Mouse (Mus musculus) layer of hippocampus, adult 2 months (tissue): Measurements from ENCODE around the gene Cuedc1. TPM values are rescaled to one million over a fixed set of nuclear protein-coding genes. Genes with fewer than 3 reads are reported as not detected.
A peak's percentile ranks its signal among the peaks of the same experiment; 100 is the strongest.

Experiments
- DNase-seq, 2 experiments: peaks; one replicate each; pipeline ENCODE4 v3.0.0; 2022; ENCODE audit warnings: low spot score in 2 of 2
- H3K27ac ChIP-seq: fragments of 200-600 bp; 2 replicates; pipeline ENCODE4 v1.8.1; 2022
- H3K4me3 ChIP-seq: fragments of 200-600 bp; 2 replicates; pipeline ENCODE4 v1.8.1; 2022; ENCODE audit warnings: mild to moderate bottlenecking
- CTCF ChIP-seq: fragments of 200-600 bp; conservative IDR thresholded peaks from 2 replicates; pipeline ENCODE4 v1.8.1; 2022; ENCODE audit warnings: antibody characterized with exemption, mild to moderate bottlenecking, moderate library complexity
- total RNA-seq, 2 experiments: library from RNA; stranded (reverse); gene quantifications; 2 replicates each; pipeline ENCODE4 v1.2.3; 2021

The Cuedc1 gene
- total RNA-seq, 2 experiments from 2014 or later = 31.1 to 35.3 TPM

DNA sequence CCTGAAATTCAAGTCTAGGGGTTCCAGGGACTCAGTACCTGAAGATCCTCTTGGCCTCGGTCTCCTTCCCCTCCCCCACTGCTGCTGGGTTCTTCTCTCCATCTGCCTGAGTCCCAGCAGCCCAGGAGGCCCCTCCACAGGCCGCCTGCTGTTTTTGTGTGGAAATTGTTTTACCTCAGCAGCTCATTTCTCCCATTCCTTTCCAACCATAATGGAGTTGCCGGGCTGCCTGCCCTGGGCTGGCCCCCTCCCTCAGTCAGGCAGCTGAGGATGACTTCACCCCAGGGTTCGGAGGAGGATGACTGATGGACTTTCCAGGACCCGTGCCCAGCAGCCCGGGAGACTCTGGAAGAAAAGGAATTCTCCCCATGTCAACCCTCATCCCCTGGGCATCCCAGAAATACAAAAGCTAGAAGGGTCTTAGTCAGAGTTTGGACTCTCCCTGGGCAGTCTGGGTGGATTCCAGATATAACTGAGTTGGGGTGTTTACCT is 82.7 kb downstream of the Cuedc1 start:
- peak; percentile 14; the same call in 1 of the 2 replicates for TF ChIP-seq CTCF
- DNase-seq = no peak
- Histone ChIP-seq H3K4me3 (no peak overlapping the region), H3K27ac (peak overlapping the region; percentile 28; the same call in 1 of the 2 replicates)

DNA sequence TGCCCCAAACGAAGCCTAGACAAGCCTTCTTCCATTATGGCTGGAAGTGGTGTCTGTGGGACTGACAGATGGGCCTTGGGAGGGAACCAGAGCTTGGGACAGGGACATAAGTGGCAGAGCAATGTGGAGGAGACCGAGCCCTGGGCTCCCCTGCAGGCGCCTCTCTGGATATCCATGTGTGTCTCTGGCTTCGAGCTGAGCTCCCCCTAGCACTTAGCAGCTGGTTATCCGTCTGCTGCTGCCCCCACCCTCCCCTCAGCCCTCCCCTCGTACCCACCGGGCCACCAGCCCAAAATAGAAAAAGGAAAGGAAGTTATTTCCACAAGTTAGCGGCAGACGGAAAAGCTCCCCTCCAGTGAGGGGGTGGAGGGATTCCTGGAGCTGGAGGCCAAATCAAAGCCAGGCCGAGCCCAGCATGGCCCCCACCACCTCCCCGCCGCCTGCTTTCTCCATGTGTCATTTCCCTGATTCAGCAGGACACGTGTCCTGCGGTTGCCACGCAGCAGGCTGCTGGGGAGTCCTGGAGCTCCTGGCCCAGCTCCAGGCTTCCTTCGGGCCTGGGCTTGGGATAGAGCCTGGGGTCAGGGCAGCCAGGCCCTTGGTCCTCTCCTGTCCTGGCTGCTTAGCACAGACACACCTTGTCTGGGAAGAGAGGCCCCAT is 83.2 kb downstream of the Cuedc1 start:
- peak overlapping the region; percentile 28; the same call in 1 of the 2 replicates for H3K27ac ChIP-seq
- DNase-seq = peak; percentile 48 to 55
- H3K4me3 ChIP-seq = no peak overlapping the region
- TF ChIP-seq CTCF = peak; percentile 27

DNA sequence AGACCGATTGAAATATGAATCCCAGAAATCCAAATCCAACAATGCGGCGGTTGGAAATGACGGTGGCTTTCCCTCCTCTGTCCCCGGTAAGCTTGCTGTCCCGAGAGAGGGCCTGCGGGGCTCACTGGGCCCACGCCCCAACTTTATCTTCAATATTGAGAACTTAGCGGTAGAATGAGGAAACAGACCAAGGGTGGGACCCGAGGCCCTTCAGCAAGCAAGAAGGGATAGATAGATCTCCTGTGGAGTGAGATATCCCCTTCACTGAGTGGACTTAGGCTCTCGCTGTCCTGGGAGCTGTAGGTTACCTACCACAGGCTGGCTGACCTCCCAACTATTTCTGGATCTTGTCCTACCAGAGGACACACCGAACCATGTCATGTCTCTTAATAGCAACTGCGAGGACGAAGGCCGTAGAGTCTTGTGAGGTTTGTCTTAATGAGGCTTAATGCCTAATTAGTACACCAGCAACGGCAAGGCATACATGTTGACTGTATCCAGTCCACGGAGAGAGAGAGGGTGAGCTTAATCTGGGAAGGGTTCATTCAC is 86.8 kb downstream of the Cuedc1 start:
- Histone ChIP-seq H3K4me3 (no peak overlapping the region), H3K27ac (no peak overlapping the region)
- DNase-seq = no peak
- TF ChIP-seq CTCF = no peak

- Histone ChIP-seq H3K27ac (peak overlapping the region; percentile 82; the same call in 1 of the 2 replicates), H3K4me3 (no peak overlapping the region)
- no peak for TF ChIP-seq CTCF
- DNase-seq = no peak
Measured at GRCm38 (mm10) chr11:88186078-88186946, 88.5 kb downstream of the Cuedc1 start.

- Histone ChIP-seq H3K4me3 (no peak overlapping the region), H3K27ac (peak overlapping the region; percentile 82)
- DNase-seq = no peak
- no peak for TF ChIP-seq CTCF
Measured at GRCm38 (mm10) chr11:88186947-88187243, 89.0 kb downstream of the Cuedc1 start.

- peak; percentile 93 for TF ChIP-seq CTCF
- H3K4me3 ChIP-seq = peak overlapping the region; percentile 43
- peak overlapping the region; percentile 82 for H3K27ac ChIP-seq
- DNase-seq = peak; percentile 78 to 82
Measured at GRCm38 (mm10) chr11:88187417-88188133, 89.7 kb downstream of the Cuedc1 start.

DNA sequence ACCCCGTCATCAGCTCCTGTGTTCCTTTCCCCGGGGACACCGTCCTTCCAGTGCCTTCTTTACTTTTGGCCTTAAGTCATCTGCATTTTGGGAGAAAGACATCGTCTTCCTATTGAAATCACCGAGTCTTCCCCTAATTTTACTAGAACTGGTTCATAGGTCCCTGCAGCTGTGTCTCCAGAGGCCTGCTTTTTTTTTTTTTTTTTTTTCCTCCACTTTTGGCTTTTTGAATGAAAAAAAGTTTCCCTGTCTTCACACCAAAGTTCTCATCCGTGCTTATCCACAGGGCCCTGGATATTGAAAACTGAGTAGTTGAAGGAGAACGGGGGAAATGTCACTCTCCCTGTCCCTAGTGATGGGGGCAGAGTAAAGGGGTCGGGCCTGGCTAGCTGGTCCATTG is 90.4 kb downstream of the Cuedc1 start:
- peak overlapping the region; percentile 82; the same call in 1 of the 2 replicates for H3K27ac ChIP-seq
- H3K4me3 ChIP-seq = peak overlapping the region; percentile 43
- DNase-seq = no peak
- no peak for TF ChIP-seq CTCF

GRCm38 (mm10) chr11:88188635-88189034 is 90.8 kb downstream of the Cuedc1 start:
- Histone ChIP-seq H3K27ac (no peak overlapping the region), H3K4me3 (no peak overlapping the region)
- DNase-seq = no peak
- TF ChIP-seq CTCF = no peak

DNA sequence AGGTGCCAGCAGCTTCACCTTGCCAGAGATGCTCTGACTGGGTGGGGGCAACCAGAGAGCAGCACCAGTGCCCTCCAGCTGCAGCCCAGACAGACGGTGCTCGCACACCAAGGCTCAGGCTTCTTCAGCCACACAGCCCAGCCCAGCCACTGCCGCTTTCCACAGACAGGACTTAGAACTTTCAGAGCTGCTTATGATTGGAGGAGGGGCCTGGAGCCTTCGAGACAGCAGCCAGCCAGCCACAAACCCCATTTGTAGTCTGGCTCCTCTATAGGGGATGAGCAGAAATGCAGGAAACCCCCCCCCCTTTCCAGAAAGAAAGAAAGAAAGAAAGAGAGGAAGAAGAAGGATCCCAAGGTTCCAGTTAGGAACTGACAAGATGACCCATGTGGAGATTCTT is 94.7 kb downstream of the Cuedc1 start:
- no peak overlapping the region for H3K27ac ChIP-seq
- no peak overlapping the region for H3K4me3 ChIP-seq
- peak; percentile 34; the same call in 1 of the 2 replicates for TF ChIP-seq CTCF
- DNase-seq = no peak

- DNase-seq = no peak
- H3K27ac ChIP-seq = no peak overlapping the region
- no peak overlapping the region for H3K4me3 ChIP-seq
- no peak for TF ChIP-seq CTCF
Measured at GRCm38 (mm10) chr11:88193098-88193823, 95.4 kb downstream of the Cuedc1 start.

GRCm38 (mm10) chr11:88193824-88194696 is 96.2 kb downstream of the Cuedc1 start:
- Histone ChIP-seq H3K4me3 (no peak overlapping the region), H3K27ac (no peak overlapping the region)
- TF ChIP-seq CTCF = no peak
- DNase-seq = no peak
